Mouse (Mus musculus): ENCODE measurements around the gene Gm17019.
"Not testable (repeated sequence)": the region's sequence is repeated elsewhere in the genome, so short reads cannot be mapped to it uniquely, and the experiment has no call there.

Gene Gm17019

GRCm38 (mm10) chr5:15032898-15033297 is at the start of gene Gm17019:
Gm17019 (minus strand) TSS chr5:15032998.
- DNase-seq (ENCODE audit: low spot score in 2 of 2) = not testable (repeated sequence)

GRCm38 (mm10) chr5:15062385-15062715 is 29.6 kb upstream of the Gm17019 start:
- DNase-seq (ENCODE audit: low spot score in 2 of 2) = not testable (repeated sequence)

GRCm38 (mm10) chr5:15061638-15062384 is 29.0 kb upstream of the Gm17019 start:
- DNase-seq (ENCODE audit: low spot score in 2 of 2) = not testable (repeated sequence)

GRCm38 (mm10) chr5:15054151-15055025 is 21.6 kb upstream of the Gm17019 start:
- not testable (repeated sequence) for DNase-seq (ENCODE audit: low spot score in 2 of 2)

GRCm38 (mm10) chr5:15053606-15053962 is 20.8 kb upstream of the Gm17019 start:
- not testable (repeated sequence) for DNase-seq (ENCODE audit: low spot score in 2 of 2)

GRCm38 (mm10) chr5:15052945-15053605 is 20.3 kb upstream of the Gm17019 start:
- not testable (repeated sequence) for DNase-seq (ENCODE audit: low spot score in 2 of 2)

- not testable (repeated sequence) for DNase-seq (ENCODE audit: low spot score in 2 of 2)
Measured at GRCm38 (mm10) chr5:15050807-15051206, 18.0 kb upstream of the Gm17019 start.

GRCm38 (mm10) chr5:15044830-15045767 is 12.3 kb upstream of the Gm17019 start:
- not testable (repeated sequence) for DNase-seq (ENCODE audit: low spot score in 2 of 2)

GRCm38 (mm10) chr5:15040784-15041183 is 8.0 kb upstream of the Gm17019 start:
- DNase-seq (ENCODE audit: low spot score in 2 of 2) = not testable (repeated sequence)

- DNase-seq (ENCODE audit: low spot score in 2 of 2) = not testable (repeated sequence)
Measured at GRCm38 (mm10) chr5:15039984-15040383, 7.2 kb upstream of the Gm17019 start.

GRCm38 (mm10) chr5:15024316-15024715 is 8.5 kb downstream of the Gm17019 start:
- not testable (repeated sequence) for DNase-seq (ENCODE audit: low spot score in 2 of 2)

GRCm38 (mm10) chr5:15020067-15020466 is 12.7 kb downstream of the Gm17019 start:
- not testable (repeated sequence) for DNase-seq (ENCODE audit: low spot score in 2 of 2)

- DNase-seq (ENCODE audit: low spot score in 2 of 2) = not testable (repeated sequence)
Measured at GRCm38 (mm10) chr5:15010639-15011582, 21.9 kb downstream of the Gm17019 start.

GRCm38 (mm10) chr5:15006907-15007306 is 25.9 kb downstream of the Gm17019 start:
- DNase-seq (ENCODE audit: low spot score in 2 of 2) = not testable (repeated sequence)

GRCm38 (mm10) chr5:15006288-15006687 is 26.5 kb downstream of the Gm17019 start:
- not testable (repeated sequence) for DNase-seq (ENCODE audit: low spot score in 2 of 2)

- DNase-seq (ENCODE audit: low spot score in 2 of 2) = not testable (repeated sequence)
Measured at GRCm38 (mm10) chr5:15005584-15005983, 27.2 kb downstream of the Gm17019 start.

GRCm38 (mm10) chr5:15004569-15005562 is 27.9 kb downstream of the Gm17019 start:
- DNase-seq (ENCODE audit: low spot score in 2 of 2) = not testable (repeated sequence)

- not testable (repeated sequence) for DNase-seq (ENCODE audit: low spot score in 2 of 2)
Measured at GRCm38 (mm10) chr5:14998077-14998476, 34.7 kb downstream of the Gm17019 start.

Data from spleen, postnatal 14 days (tissue).